Mouse (Mus musculus): ENCODE data around the gene Arl16.
A peak's percentile ranks its signal among the peaks of the same experiment; 100 is the strongest.

DNA sequence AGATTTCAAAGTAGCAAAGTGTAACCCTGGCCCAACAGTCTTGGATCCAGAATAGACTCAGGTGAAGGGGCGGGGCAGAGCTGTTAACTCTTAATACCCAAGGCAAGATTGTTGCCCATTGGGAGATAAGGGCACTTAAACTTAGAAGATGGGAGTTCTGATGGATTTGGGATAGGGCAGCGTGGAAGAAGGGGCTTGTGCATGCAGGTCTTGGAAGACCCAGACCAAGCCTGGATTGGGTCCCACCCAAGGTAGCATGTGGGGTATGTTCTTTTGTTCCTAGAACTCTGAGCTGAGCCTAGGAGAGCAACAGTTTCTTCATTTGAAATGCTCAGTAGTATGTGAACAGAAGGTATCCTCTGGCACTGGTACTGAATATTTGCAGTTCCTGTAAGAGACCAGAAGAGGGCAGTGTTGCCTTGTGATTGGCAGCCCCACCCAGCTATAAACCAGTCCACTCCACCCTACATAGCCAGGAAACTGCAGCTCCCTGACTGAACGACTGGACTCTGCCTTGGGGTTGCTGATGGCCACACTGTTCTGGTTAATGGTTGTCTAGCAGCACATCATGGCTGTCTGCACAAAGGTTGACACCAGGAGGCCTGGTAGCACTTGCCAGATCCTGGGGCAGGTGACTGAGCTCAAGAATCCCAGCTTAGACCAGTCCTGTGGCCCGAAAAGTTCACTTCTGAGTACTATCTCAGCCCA lies 21.8 kb upstream of the Arl16 start:
- TF ChIP-seq CTCF (IDR thresholded peaks at IDR 0.05; ENCODE audit: extremely low read depth, insufficient read depth, insufficient read length, insufficient replicate concordance) (peak; percentile 77; the same call in 1 of the 2 replicates), POLR2A (IDR thresholded peaks at IDR 0.05; ENCODE audit: low read depth, low read length) (no peak)
